Mouse (Mus musculus) cerebellum, adult 8-10 months (tissue): ENCODE results near the gene Dcakd.
"Not testable (repeated sequence)": the region's sequence is repeated elsewhere in the genome, so short reads cannot be mapped to it uniquely, and the experiment has no call there.

ENCODE experiments used
- DNase-seq: peaks from one replicate; pipeline ENCODE4 v3.0.0; 2022

The Dcakd gene

DNA sequence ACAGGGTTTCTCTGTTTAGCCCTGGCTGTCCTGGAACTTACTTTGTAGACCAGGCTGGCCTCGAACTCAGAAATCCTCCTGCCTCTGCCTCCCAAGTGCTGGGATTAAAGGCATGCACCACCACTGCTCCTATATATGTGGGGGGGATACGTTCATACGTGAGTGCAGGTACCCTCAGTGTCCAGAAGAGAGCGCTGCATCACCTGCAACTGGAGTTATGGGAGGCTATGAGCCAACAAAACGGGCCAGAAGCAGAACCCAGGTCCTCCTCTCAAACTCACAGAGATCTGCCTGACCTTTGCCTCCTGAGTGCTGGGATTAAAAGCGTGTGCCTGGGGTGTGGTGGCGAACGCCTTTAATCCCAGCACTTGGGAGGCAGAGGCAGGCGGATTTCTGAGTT is 52.2 kb downstream of the Dcakd start:
- DNase-seq = not testable (repeated sequence)

DNA sequence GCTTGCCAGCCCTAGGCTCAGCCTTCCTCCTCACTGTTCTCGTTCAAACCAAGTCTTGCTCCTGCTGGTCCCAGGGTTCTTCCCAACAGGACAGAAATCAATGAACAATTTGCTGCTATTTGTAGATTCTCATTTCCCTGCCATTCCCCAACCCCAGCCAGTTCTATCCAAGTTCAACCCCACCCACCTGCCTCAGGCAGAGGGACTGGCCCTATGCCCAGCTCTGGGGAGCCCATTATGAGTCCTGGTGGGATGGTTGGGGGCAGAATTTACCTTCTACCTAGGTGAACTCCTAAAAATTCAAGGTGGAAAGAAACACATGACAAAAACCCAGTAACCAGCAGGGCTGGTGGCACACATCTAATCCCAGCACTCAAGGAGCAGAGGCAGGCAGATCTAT is 55.8 kb downstream of the Dcakd start:
- DNase-seq = no peak

DNA sequence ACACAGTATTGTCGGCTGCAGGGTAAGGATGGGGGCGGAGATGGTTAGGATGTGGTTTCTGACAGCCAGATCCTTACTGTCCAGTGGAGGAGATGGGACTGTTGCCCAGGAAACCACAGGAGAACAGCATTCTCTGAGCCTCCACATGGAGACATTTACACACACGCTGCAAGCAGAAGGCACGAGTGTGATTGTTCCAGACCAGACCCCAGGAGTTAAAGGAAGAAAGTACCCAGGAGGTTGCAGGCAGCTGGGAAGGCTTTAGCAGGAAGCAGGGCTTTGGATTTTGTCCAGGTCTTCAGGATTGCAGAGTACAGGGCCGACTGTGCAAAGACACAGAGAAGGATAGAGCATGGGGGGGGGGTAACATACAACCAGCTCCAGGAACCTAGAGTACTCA is 56.5 kb downstream of the Dcakd start:
- no peak for DNase-seq

DNA sequence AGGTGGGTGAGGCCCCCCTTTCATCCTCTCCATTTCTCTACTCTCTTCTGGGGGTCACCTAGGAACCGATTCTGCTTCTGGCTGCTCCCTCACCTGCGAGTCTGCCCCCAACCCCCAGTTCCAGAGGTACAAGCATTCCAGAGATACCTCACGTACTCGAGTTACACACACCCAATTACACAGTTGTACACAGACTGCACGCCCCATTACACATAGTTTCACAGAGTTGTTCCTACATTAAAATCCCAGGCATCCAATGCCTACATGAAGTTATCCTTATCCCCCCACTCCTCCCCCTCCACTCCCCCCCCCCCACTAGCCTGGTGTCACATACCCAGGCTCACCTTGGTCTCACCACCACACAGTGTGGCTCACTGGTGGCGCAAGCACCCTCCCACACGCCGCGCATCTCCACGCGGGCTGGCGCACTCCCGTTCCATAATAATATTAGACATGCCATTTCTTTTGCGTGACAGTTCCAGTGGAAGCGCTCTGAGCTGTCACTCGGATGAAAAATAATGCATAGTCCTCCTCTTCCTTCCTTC is 63.5 kb downstream of the Dcakd start:
- DNase-seq = no peak

DNA sequence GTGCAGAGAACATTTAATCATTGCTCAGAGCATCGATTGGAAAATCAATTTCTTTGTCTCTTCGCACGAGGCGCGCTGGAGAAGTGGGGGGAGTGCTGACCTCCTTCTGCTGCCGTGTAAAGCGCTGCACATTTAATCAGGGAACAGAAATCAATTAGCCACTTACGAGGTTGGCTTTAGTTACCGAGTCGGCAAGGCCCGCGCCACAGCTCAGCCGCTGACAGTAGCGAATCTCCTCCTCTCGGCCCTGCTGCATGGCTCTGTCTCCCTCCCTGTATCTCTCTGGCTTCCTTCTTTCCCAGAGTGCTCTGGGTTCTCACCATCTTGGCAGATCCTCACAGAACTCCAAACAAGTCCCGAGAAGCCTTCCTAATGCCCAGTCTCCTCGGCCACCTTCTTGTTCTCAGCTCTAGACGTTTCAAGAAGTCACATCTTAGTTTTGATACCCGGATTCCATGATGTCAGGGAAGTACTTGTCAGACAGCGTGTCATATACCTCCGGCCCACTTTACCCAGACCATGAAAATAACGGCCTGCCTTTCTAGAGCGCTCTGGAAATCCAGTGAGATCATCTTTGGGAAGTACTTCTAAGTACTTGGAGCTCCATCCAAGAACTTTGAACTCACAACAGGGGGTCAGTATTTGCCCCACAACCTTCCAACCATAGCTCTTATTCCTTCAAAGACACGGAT is 64.1 kb downstream of the Dcakd start:
- DNase-seq = no peak

DNA sequence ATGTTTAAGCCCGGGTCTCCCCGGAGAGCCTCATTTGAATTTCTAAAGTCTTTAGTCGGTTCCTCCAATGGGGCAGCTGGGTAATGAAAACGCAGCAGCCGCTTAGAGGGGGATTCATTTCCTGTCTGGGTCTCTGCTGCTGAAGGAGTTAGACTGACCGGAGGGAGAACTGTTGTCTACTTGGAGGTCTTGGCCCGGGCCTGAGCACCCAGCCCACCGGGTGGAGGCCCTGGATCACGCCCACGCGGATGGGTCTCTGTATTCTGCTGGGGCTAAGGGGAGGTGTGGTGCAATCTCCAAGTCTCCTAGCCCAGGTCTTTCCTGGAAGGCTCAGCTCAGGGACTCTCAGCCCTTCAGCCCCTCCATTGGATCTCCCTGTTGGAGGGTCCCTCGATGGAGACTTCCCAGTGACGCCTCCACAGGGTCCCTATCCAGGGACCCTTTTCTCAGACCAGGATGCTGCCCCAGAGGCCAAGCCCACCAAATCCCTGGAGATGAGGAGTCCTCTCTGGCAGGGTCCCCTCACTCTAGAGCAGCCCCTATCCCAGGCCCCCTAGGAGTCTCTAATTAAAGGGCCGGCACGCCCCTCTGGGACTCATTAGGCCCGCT is 64.8 kb downstream of the Dcakd start:
- DNase-seq = no peak

DNA sequence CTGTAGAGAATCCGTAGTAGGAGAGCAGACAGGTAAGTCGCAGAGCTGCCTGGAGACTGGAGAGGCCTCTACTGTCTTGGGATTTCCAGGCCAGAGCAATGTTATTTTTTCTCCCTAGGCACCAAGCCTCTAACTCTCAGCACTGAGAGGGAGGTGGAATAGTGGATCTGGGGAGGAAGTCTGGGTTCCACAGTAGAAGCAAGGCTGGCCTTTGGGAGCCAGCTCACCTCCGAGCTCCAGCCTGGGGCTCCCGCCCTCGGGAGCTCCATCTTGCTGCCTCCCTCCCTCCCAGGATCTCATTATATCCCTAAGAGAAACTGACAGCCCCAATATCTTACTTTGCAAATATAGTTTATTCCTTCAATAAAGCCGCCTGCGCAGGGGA is 65.3 kb downstream of the Dcakd start:
- no peak for DNase-seq

DNA sequence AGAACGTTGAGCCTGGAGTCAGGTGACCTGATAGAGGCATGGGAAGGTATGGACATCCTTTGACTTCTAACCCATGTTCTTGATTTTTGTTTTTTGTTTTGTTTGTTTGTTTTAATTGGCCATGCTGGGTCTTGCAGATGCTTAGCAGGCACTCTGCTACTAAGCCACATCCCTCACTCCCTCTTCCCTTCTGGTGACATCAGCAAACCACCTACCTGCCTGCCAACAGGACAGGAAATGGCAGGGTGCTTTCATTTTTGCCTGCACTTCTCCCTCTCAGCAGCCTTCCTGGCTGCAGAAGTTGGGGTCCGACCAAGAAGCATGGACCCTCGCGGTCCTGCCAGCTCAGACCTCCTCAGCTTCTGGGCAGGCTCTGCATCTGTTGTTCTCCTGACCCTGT is 67.1 kb downstream of the Dcakd start:
- DNase-seq = no peak

DNA sequence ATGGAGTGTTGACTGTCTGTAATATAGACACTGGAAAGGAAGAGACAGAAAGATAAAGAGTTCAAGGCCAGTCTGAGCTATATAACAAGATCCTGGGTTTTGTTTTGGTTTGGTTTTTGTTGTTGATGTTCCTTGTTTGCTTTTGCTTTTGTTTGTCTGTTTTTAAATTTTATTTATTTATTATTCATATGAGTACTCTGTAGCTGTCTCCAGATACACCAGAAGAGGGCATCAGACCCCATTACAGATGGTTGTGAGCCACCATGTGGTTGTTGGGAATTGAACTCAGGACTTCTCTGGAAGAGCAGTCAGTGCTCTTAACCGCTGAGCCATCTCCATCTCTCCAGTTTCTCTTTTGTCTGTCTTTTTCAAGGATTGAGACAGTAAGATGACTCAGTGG is 69.3 kb downstream of the Dcakd start:
- DNase-seq = no peak

DNA sequence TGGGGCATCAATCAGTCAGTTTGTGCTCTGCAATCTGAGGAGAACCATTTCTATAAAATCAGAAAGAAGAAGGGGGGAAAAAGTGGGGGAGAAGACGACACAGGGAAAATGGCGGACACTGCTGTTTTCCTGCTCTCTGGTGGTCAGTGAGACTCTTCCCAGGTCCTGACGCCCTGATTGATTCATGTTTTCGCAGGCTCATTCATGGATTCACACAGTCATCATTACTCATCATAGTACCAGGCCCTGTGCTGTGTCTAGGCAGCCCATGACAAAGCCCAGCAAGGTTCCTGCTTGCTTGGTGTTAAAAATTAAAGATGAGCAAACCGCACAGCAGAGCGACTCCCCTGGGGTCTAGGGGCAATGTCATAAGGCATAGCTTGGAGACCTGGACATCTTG is 69.7 kb downstream of the Dcakd start:
- DNase-seq = no peak

DNA sequence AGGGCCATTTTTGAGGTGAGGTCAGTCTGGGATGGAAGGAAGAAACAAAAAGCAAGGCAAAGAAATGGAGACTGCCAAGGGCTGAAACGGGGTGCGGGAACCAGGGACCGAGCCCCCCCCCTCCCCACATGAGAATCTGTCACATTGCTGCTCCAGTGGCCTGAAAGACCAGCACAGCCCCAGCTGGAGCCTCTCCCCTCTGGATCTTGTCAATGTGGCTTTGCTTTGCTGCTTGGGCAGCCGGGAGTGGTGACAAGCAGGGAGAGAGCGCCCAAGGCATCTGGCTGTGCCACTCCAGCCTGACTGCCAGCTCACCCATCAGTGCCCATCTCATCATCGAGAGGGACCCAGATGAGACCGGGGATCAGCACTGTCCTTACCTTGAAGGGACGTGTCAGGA is 70.4 kb downstream of the Dcakd start:
- no peak for DNase-seq

DNA sequence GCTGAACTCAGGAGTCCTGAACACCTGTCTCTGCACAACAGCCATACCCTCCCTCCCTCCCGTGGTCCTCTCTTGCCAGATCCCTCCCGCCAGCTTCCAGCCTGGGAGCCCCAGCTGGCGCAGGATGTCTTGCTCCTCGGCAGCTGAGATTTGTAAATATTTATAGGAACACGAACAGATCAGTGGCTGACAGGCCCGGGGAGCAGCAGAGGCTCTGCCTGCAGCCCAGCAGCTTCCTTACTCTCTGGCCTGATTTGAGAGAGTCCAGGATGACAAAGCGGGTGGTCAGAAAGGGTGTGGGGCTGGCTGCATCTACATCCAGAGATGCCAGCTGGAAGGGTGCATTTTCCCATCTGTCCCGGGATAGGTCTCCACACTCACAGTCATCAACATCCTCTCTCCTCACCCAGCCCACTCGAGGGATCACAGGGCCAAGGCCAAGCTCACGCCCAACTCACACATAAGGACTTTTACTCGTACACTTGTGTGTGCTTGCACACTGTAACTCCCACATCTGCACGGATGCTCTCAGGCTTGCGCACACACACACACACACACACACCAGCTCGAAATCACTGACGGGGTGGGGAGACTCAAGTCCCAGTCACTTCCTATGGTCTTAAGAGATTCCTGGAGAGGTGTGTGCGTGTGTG is 71.0 kb downstream of the Dcakd start:
- DNase-seq = no peak

DNA sequence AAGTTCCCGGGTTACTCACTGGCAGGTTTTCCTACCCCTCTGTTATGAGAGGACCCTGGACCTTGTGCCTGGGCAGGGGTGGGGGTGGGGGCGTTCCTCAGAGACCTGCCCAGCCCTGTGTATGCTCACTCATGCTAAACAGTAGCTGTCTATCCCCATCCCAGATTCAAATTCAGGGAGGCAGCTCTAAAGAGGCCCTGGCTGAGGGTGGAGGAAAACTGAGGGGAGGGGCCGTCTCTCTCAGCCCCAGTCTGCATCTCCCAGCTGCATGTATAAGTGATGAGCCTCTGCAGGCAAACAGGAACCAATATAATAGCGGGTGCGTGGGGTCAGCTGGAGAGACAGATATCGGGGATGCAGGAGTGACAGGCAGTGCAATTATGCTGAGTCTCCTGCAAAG is 75.2 kb downstream of the Dcakd start:
- DNase-seq = no peak

DNA sequence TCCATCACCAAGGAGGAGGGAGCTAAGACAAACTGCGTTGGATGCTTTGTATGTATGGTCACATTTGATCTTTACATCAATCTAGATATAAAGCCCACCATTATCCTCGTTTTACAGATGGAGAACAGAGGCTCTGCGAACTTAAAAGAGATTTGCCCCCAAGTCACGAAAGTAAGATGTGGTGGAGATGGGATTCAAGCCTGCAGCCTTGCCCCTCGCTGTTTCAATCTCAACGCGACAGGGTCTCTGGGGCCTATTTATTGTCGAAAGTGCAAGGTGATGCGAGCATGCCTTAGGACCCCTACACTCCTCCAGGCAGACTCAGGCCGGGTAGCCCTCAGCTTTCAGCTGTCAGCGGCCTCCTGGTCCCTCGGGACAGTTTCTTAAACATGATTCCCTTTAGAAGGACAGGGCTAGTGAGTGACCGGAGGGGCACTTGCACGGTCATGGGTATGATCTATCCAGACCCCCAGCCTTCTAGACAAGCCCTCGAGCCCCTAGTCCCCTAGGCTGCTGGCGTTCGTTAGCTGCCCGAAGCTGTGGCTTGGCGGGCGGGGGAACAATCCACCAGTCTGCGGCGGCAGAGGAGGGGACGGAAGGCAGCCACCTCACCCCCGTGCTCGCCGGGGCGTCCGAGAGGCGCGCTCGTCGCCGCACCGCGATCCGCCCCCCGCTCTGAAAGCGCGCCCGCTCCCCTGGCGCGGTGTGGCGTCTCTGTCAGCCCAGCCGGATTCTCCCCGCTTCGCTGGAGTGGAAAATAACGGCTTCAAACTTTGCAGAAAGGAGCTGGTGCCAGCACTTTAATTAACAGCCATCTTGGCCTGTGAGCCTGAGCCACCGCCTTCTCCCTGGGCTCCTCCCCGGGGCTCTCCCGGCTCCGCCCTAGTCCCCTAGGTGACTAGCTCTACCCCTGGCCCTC is 79.8 kb downstream of the Dcakd start:
- no peak for DNase-seq

DNA sequence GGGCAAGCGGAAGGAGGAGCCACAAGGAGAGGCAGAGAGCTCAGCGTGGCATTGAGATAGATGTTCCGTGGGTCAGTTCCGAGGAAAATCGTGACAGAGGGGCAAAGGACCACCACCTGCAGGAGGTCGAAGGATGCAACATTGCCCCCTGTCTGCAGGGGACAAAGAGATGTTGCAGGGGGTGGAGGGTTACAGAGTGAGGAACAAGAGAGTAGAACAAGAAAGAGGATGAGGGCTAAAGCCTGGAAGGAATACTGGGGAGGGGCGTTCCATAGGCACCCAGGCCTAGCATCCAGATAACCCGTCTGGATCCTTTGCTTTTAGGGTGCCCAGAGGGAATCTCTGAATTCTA is 81.2 kb downstream of the Dcakd start:
- no peak for DNase-seq

DNA sequence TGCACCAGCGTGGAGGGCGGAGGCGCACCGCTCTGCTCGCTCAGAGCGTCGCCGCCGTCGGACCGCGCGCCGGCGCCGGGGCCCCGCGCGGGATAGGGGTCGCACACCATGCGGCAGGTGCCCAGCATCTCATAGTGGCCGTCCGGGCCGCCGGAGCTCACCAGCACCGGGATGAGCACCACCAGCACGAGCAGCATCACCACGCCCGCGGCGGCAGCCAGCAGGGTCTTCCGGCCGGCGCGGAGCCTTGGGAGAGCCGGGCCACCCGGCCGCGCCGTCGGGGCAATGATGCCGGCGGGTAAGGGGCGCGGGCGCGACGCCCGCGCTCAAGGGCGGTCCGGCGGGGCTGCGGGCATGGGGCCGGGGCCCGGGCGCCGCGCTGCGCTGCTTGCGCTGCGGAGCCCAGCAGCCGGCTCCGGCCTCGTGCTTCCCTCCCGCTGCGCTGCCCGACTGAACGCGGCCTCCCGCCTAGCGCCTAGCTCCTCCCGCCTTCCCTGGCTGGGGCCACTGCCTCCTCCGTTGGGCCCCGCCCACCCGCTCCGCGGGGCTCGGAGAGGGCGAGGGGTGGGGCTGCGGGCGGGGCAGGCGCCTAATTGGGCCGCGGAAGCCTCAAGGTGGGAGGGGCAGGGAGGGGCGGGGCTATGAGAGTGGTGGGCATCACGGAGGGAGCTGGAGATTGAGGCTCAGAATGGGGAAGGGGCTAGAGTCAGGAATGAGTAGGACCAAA is 81.7 kb downstream of the Dcakd start, which contains the start of gene C1ql1:
C1ql1 (minus strand) TSS at position 424 of the 727 bp plus-strand sequence.
- no peak for DNase-seq

DNA sequence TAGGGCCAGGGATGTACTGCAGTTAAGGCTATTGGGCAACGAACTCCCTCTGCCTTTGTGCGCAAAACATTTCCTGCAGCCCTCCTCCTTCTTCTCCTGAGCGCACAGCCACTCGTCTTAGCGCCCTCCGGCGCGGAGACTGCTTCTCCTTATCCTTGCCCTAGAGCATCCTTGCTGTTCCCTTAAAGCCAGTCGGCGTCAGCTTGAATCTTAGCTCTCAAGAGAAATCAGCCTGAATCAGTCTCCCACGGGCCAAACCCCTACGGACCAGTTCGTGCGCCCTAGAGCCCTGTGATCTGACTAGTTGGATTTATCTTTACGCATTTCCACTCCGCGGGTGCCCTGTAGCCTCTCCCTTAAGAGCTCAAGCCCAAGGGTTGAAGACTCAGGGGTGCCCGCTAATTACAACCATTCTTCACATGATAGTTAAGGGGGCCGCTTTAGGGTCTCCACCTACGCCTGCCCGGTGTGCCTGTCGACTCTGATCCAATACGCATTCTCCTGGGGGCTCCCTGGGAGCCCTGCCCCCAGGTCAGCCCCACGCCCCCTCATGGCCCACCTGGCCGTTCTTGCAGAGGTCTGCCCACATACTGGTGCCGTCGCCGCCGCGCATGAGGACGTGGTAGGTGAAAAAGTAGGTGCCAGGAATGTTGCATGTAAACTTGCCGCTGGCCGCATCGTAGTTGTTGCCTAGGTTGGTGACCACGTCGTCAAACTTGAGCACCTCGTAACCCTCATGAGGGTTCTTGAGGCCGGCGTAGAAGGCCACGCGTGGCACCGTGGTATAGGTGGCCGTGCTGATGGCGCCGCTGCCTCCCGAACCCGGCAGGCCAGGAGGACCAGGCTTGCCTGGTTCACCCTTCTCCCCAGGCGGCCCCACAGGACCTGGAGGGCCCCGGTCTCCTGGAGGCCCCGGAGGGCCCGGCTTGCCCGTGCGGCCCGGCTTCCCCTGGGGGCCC is 82.5 kb downstream of the Dcakd start:
- no peak for DNase-seq
